In the genomic region with DNA sequence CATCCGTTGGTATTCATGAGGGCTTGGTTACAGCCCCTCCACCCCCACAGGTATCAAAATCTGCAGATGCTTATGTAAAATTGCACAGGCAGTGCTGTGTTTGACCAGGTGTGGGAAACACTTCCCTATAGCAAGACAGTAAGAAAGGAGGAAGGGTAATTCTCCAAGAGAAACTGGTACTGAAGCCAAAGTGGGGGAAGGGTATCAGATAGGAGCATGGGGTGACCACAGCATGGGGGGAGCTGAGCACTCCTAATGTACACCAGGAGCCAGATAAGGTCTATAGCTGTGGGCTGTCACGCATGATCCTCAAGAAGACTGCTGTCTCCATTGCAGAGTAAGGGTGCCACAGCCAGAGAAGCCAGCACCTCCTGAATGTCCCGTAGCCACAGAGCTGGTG, we compare ENCODE assay signal across 20 mouse cellular contexts. TPM values are rescaled to one million over a fixed set of nuclear protein-coding genes. Genes with fewer than 3 reads are reported as not detected.
DNase-seq lines count a peak whose midpoint lies in the region; ATAC-seq and TF ChIP-seq lines count a peak whose summit lies in the region.
"Had no signal": no experiment of that assay in that cellular context is flagged by ENCODE, and none has a peak within 500 bp of the region (broad histone marks: within the 10 kb centered on the region; RNA-seq: fewer than 3 reads in every experiment).

No protein-coding gene starts in this region.

- peak; percentile 55 for DNase-seq in MEL (ENCODE audit: low read depth, low spot score)
- DNase-seq in kidney, postnatal 4 days, result no peak
- DNase-seq: adrenal gland, adult 2 months; adrenal gland, adult 8-10 months; adrenal gland, postnatal 10 days; adrenal gland, postnatal 14 days; adrenal gland, postnatal 25 days; adrenal gland, postnatal 36 days; B cell, adult 2 months; cerebellum, adult 11 months; cerebellum, adult 11-12 months; cerebellum, adult 18-20 months; cerebellum, adult 2 months had no signal

- peaks cover 9% of the 10 kb centered on the region for H3K27me3 ChIP-seq in megakaryocyte, embryonic 14.5 days (replicated peaks)
- no peaks in the 10 kb centered on the region for H3K27me3 ChIP-seq in MEL (ENCODE audit: control insufficient read depth in 1 of 2, insufficient read depth in 2 of 2, low read length in 2 of 2)
- H3K27me3 ChIP-seq: CH12.LX, Patski had no signal

- TF ChIP-seq CTCF in MEL (IDR thresholded peaks at IDR 0.05 in 2 of 3, conservative IDR thresholded peaks at IDR 0.05 in 1 of 3; ENCODE audit: control insufficient read depth in 1 of 3, insufficient read depth in 1 of 3, low read depth in 2 of 3, low read length in 3 of 3, poor library complexity in 1 of 3, severe bottlenecking in 1 of 3), result no peak

- peaks cover 2% of the 10 kb centered on the region for H3K36me3 ChIP-seq in megakaryocyte, embryonic 14.5 days (replicated peaks; ENCODE audit: low read length)
- H3K36me3 ChIP-seq in MEL (ENCODE audit: control insufficient read depth in 1 of 2, insufficient read depth in 2 of 2, low read length in 2 of 2), result no peaks in the 10 kb centered on the region
- H3K36me3 ChIP-seq: G1E had no signal

- no peaks in the 10 kb centered on the region for H3K79me2 ChIP-seq in MEL (ENCODE audit: control insufficient read depth, insufficient read depth, low read length, poor library complexity)

- TF ChIP-seq RAD21 in MEL (IDR thresholded peaks at IDR 0.05; ENCODE audit: low read depth, low read length), result no peak

- no peak overlapping the region for H3K9ac ChIP-seq in MEL (ENCODE audit: control insufficient read depth, low read depth, low read length, poor library complexity, severe bottlenecking)

- H3K4me3 ChIP-seq in megakaryocyte, embryonic 14.5 days (replicated peaks), result peak overlapping the region; percentile 20
- H3K4me3 ChIP-seq in MEL (ENCODE audit: control insufficient read depth in 1 of 2, insufficient read depth in 1 of 2, low read depth in 2 of 2, low read length in 2 of 2), result no peak overlapping the region

- H3K9me3 ChIP-seq in megakaryocyte, embryonic 14.5 days, result no peaks in the 10 kb centered on the region
- H3K9me3 ChIP-seq in MEL (replicated peaks; ENCODE audit: insufficient read depth, low read length), result no peaks in the 10 kb centered on the region
- H3K9me3 ChIP-seq: G1E had no signal

- no peak overlapping the region for H3K27ac ChIP-seq in MEL (ENCODE audit: control insufficient read depth, low read depth, low read length)

- no peak for TF ChIP-seq POLR2A in MEL (IDR thresholded peaks at IDR 0.05; ENCODE audit: control insufficient read depth in 1 of 2, insufficient read depth in 1 of 2, low read depth in 1 of 2, low read length in 2 of 2, poor library complexity in 1 of 2)

- peak; percentile 26 to 51; a peak in 1 of 4 replicates for TF ChIP-seq EP300 in MEL (IDR thresholded peaks at IDR 0.05; ENCODE audit: low read depth in 1 of 2, low read length in 2 of 2)

- peaks cover 17% of the 10 kb centered on the region for H3K4me1 ChIP-seq in megakaryocyte, embryonic 14.5 days
- peaks cover 0 to 6% of the 10 kb centered on the region in 2 experiments; a peak in 1 of 4 replicates for H3K4me1 ChIP-seq in MEL (ENCODE audit: control insufficient read depth in 1 of 2, insufficient read depth in 2 of 2, low read length in 2 of 2)

- ATAC-seq in megakaryocyte, adult 5-6 weeks (ENCODE audit: poor library complexity, severe bottlenecking), result no peak
- ATAC-seq: activated CD4-positive, CD25-positive, alpha-beta regulatory T cell, adult 4 months; CD4-positive, CD25-positive, alpha-beta regulatory T cell, adult 4 months; Patski had no signal

TF ChIP-seq in MEL, 35 proteins besides CTCF, POLR2A, EP300 and RAD21:
- TF ChIP-seq RCOR1 (IDR thresholded peaks at IDR 0.05; ENCODE audit: low read depth, low read length), result 0 out of 2 replicates have a peak, but pooled peaks have one; percentile 11
- TF ChIP-seq ETS1 (IDR thresholded peaks at IDR 0.05; ENCODE audit: low read depth, low read length), result peak; percentile 33; the same call in 1 of the 2 replicates
- peak; percentile 33; the same call in 1 of the 2 replicates for TF ChIP-seq GATA1 (IDR thresholded peaks at IDR 0.05; ENCODE audit: low read depth, low read length)
- no peak for TF ChIP-seq ZC3H11A (IDR thresholded peaks at IDR 0.05; ENCODE audit: low read depth, low read length)

RNA-seq across cellular contexts. Expression of a gene that starts 21.4 kb away (rescaled TPM):
- 1.3 and 2.1 TPM in 2 replicates for polyA plus RNA-seq in megakaryocyte, embryonic 14.5 days (2012; ENCODE audit: insufficient read depth, low replicate concordance)
- 5.3 and 7.0 TPM in 2 replicates for total RNA-seq in megakaryocyte, adult 5-6 weeks (2015)
- total RNA-seq in megakaryocyte, adult 5-6 weeks (2017), result 2.4 and 2.9 TPM in 2 replicates
- 9.6 and 10.0 TPM in 2 replicates for total RNA-seq in MEL (2012; rRNA removed)
- polyA plus RNA-seq in MEL (2012; ENCODE audit: insufficient read depth in 1 of 2, insufficient read length in 2 of 2, low read depth in 1 of 2, low replicate concordance in 2 of 2, missing spikeins in 1 of 2), result 10 to 100 TPM in 1 of 2 experiments, not detected in 1; 17.0 TPM
- polyA plus RNA-seq: G1E had no signal
